Mouse (Mus musculus): ENCODE data around the gene Clstn3.
"Not testable (repeated sequence)": the region's sequence is repeated elsewhere in the genome, so short reads cannot be mapped to it uniquely, and the experiment has no call there.

The Clstn3 gene

DNA sequence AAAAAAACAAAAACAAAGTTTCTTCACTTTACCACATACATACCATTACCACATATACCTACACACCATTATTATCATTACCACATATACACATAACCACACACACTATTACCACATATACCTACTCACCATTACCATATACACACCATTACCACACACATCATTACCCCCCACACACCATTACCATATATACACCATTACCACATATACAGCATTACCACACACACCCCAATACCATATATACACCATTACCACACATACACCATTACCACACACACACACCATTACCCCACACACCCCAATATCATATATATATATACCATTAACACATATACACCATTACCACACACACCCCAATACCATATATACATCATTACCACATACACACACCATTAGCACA lies 57.4 kb downstream of the Clstn3 start:
- DNase-seq, result no peak

DNA sequence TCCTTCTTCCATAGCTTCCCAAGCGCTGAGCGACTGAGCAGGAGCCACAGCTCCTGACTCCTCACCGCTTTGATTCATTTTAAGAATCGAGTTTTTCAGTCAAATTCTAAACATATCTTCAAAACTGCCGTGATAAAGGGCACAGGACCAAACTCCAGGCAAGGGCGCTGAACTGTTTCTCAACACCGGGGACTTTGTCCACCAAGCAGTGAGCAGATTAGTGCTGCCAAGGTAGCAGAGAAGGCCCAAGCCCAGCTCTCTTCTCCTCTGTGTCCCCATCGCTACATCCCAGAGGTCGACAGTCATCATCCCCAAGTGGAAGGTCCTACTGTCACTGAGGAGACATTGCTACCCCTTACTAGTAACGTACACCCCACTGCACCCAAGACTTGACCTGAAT lies 58.3 kb downstream of the Clstn3 start:
- peak; percentile 67 for DNase-seq

GRCm38 (mm10) chr6:124399738-124400137 lies 64.9 kb downstream of the Clstn3 start:
- peak; percentile 85 for DNase-seq

GRCm38 (mm10) chr6:124394991-124395390 lies 69.6 kb downstream of the Clstn3 start:
- DNase-seq, result not testable (repeated sequence)
